Mouse (Mus musculus): ENCODE data around the gene Olfr466. TPM values are rescaled to one million over a fixed set of nuclear protein-coding genes. Genes with fewer than 3 reads are reported as not detected.

Gene Olfr466
- total RNA-seq, 2 experiments from 2014 or later = not detected

GRCm38 (mm10) chr13:65176472-65177091, 26.5 kb downstream of the Olfr466 start:
- Histone ChIP-seq H3K4me3 (no peak overlapping the region), H3K27ac (no peak overlapping the region)
- no peak for DNase-seq (ENCODE audit: low spot score in 2 of 2)
- TF ChIP-seq CTCF (conservative IDR thresholded peaks at IDR 0.05) = no peak

GRCm38 (mm10) chr13:65200667-65201066, 50.6 kb downstream of the Olfr466 start:
- H3K4me3 ChIP-seq = no peak overlapping the region
- no peak for TF ChIP-seq CTCF (conservative IDR thresholded peaks at IDR 0.05)
- DNase-seq (ENCODE audit: low spot score in 2 of 2) = no peak
- H3K27ac ChIP-seq = no peak overlapping the region

Other genes with a start within 250 kb of the Olfr466 start
- 1 to 10 TPM; 3.5 to 3.6 TPM for gene Cntnap3, start 246.3 kb upstream of the Olfr466 start, total RNA-seq (2021)
- gene Spata31, start 232.8 kb upstream of the Olfr466 start, total RNA-seq (2021) = not detected
- gene Spata31d1c, start 117.2 kb upstream of the Olfr466 start, total RNA-seq (2021) = not detected
- gene Prss47, start 97.5 kb upstream of the Olfr466 start, total RNA-seq (2021) = not detected
- gene Mfsd14b, start 37.3 kb upstream of the Olfr466 start, total RNA-seq (2021) = 10 to 100 TPM; 39.8 to 41.4 TPM
- gene Olfr465-ps1, start 12.2 kb upstream of the Olfr466 start, total RNA-seq (2021) = not detected
- under 1 TPM in 1 of 2 experiments, not detected in 1; 0.26 TPM for gene Nlrp4f, start 55.7 kb downstream of the Olfr466 start, total RNA-seq (2021)
- gene Gm10775, start 109.3 kb downstream of the Olfr466 start, total RNA-seq (2021) = under 1 TPM; 0.31 to 0.49 TPM
- gene Zfp369, start 128.6 kb downstream of the Olfr466 start, total RNA-seq (2021) = 10 to 100 TPM; 66.5 to 68.5 TPM